Mouse (Mus musculus): ENCODE results near the gene Uts2. TPM values are rescaled to one million over a fixed set of nuclear protein-coding genes. Genes with fewer than 3 reads are reported as not detected.

The Uts2 gene
- polyA plus RNA-seq, 1 experiment from 2014 or later: not detected

Other genes with a start within 250 kb of the Uts2 start
- 14.7 and 14.9 TPM in 2 replicates for gene Errfi1, start 143.2 kb upstream of the Uts2 start, polyA plus RNA-seq (2016; fragmentation: Nextera tagmentation; extraction: Ambion mirVana)
- 326 and 344 TPM in 2 replicates for gene Park7, start 82.7 kb upstream of the Uts2 start, polyA plus RNA-seq (2016; fragmentation: Nextera tagmentation; extraction: Ambion mirVana)
- 0.12 TPM in 1 of 2 replicates, not detected in the other for gene Tnfrsf9, start 82.5 kb upstream of the Uts2 start, polyA plus RNA-seq (2016; fragmentation: Nextera tagmentation; extraction: Ambion mirVana)
- gene Per3, start 47.6 kb downstream of the Uts2 start, polyA plus RNA-seq (2016; fragmentation: Nextera tagmentation; extraction: Ambion mirVana): 4.3 and 4.9 TPM in 2 replicates
- 51.0 and 53.2 TPM in 2 replicates for gene Vamp3, start 60.9 kb downstream of the Uts2 start, polyA plus RNA-seq (2016; fragmentation: Nextera tagmentation; extraction: Ambion mirVana)
- gene Gm13090, start 92.5 kb downstream of the Uts2 start, polyA plus RNA-seq (2016; fragmentation: Nextera tagmentation; extraction: Ambion mirVana): not detected in 2 replicates

Data from liver, embryonic 12.5 days (tissue).